Mouse (Mus musculus) brain, embryonic 18.5 days (tissue): ENCODE results near the gene Manbal.

Experiments
- DNase-seq: peaks from one replicate; pipeline ENCODE4 v3.0.0-alpha.2; 2012; ENCODE audit warnings: low read depth, low spot score

Gene Manbal

DNA sequence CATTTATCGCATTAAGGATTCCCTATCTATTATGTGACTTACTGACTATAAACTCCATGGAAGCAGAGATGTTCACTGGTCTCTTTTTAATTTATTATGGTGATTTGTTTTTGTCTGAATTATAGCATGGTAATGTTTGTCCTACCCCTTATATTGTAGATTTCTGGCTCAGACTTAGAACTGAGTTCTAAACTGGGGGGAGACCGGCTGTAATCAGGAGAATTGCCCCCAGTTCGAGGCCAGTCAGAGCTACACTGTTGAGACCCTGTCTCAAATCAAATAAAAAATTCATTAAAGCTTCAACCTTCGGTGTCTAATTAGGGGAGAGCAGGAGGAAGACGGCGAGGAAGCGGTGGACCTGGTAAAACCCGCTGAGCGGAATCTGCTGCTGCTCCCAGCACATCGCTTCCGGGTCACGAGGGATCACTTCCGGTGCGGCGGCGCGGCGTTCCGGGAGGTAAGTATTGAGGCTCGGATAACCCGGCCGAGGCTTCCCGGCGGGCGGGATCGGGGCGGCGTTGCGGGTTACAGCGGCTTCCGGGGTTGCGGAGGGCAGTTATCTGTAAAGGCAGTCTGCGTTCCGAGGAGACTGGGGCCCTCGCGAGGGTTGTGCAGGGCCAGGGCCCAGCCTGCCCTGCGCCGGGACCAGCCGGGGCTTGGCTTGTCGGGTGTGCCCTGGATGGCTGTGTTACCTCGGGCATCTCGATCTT is at the start of gene Manbal:
TSS of gene Manbal (plus strand) at position 411 of the 710 bp plus-strand sequence.
- DNase-seq: peak; percentile 72

DNA sequence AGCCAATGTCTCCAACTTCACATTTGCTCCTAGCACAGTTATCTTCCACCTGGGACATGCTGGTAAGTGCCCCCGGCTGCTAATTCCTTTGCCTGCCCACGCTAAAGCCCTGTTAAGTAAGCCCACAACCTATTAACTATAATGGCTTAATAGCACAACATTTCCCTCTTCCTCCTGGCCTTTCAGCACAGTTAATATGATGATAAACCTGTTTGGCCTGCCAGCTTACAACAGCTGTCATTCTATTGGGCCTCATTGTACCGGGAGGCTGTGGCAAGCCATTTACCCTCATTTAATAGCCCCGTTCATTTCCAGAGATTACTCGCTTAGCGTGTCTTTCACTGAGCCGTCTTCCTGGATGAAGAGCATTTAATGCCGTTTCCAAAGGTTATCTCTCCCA is 47.3 kb upstream of the Manbal start:
- no peak for DNase-seq

DNA sequence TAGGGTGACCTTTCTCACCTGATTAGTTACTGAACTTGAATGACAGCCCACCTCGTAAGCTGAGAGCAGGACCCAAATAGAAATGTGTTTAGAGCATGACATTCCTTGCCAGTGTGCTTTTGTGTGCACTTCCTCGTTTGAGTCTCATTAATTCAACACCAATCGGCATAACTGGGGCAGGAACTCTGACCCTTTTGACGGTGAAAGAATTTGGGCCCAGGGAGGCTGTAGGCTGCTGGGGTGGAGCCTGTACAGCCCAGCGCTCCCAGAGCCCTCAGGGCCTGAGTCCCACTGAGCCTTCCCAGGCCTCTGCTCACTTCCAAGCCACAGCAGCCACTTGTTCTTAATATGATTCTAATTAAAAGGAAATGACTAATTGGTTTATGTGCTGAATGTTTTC is 46.5 kb upstream of the Manbal start:
- DNase-seq: no peak

DNA sequence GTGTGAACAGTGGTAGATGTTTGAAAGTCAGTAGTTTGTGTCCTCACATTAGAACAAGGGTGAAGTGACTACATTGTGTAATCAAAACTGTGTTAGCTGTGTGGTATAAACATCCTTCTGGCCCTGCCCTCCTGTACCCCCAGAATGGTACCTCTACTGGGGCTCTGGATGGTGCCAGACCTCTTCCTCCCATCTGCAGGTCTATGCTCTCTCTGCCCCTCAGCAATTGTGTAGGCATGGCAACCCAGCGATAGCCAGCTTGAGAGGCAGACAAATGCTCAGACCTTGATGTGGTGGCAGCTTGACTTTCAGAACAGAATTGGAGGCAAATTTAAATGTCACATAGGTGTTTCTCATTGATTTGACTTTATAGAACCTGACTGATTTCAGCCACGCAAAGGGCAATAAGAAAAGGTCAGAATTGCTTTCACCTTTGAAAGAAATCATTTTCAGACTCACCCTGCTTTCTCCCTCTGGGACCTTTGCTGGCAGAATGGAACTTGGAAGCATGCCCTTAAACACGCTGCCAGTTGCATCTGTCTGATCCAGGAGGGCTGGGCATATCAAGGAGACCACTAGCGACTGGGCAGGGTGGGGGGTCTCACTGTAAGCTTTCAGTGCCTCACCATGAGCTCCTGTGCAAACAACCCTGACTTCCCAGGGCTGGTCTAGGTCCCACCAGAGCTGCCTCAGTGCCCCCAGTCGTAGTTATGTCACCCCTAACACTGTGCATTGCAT is 45.2 kb upstream of the Manbal start:
- no peak for DNase-seq

DNA sequence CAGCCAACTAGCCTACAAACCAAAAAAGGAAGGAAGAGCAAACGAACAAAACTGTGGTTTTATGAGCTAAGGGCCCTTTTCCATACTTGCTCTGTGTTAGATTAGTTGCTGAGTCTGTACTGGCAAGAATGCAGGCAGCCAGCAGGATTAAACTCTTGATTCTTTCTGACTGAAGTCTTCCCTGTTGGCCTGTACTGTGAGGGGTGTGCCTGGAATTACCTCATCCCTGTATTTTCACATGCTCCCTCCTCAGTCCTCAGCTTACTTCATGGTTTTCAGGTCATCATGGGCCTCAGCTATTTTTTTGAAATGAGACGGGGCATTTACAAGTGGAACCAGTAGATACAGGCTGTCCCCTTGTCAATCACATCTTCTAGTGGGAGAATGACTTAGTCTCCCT is 42.2 kb upstream of the Manbal start:
- no peak for DNase-seq

DNA sequence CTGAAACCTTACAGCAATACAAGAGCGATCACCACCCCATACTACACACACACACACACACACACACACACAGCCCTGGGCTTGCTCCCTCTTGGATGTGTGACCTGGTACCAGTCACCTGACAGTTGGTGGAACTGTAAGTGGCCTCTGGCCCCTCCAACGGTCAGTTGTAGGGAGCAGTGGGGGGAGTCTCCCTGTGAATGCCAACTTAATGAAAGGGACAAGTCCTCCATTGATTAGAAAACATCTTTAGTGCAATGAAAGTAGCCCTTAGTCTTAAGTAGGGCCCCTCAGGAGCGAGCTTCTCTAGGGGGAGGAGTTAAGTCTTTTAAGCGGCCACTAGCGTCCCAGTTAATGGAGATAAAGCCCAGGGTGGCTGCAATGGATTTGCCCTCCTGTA is 39.3 kb upstream of the Manbal start:
- DNase-seq: no peak

DNA sequence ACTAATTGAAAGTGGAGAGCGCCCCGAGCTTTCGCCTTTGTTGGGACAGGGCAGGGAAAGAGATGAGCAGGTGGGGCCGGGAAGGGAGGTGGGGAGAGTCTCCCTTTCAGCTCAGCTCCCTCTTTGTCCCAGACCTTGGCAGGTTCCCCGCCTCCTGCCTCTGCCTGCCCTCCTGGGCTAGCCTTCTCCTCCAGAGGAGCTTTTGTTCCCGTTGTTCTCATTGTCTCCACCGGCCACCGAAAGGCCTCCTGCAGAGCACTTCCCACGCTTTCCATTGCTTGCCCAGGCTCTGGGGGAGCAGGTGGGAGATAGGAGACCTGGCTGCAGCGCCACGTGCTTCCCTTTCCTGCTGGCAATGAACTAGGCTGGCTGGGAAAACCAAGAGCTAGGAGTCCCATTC is 38.8 kb upstream of the Manbal start:
- no peak for DNase-seq

DNA sequence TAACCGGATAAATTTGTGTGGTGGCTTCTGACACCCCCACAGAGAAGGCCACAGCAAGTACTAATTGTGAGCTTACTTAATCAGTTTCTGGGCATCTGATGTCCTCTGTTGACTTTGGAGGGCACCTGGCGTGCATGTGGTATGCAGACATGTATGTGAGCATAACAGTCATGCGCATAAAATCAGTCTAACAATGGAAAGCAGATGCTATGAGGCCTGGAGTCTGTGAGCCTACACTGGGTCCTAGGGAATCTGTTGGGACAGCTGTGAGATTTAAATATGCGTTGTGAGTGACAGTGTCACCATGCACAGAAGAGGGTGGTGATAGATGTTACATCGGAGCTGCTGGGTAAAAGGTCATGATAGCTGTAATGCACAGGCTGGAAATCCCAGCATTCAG is 35.3 kb upstream of the Manbal start:
- no peak for DNase-seq

DNA sequence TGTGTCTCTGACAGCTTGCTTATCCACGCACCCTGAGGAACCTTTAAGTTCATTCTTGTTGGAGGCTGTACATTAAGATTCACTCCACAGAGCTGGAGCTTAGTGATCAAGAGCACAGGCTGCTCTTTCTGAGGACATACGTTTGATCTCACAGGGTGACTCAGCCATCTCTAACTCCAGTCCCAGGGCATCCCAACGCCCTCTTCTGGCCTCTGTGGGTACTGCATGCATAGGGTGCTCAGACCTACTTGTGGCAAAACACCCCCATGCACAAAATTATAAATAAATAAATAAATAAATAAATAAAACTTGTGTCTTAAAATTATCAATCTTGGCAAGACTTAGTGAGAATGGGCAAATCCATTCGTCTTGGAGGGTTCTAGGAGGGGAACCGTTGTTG is 28.7 kb upstream of the Manbal start:
- no peak for DNase-seq

DNA sequence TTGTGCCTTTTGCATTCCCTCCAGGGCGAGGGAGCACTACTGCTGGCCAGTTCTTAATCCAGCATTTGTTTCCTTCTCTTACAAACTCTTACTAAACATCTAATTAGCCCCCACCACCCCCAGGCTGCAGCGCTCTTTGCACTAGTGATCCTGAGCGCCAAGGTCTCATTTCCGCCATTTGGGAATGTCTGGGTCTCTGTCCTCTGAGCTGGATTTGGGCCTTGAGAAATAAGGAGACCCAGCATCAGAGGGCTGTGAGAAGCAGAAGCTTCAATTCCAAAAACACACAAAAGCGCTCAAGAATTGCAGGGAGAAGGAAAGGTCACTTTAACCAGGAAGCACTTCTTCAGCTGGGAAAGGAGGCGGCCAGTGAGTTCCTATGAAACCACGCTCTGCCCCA is 27.9 kb upstream of the Manbal start:
- no peak for DNase-seq

DNA sequence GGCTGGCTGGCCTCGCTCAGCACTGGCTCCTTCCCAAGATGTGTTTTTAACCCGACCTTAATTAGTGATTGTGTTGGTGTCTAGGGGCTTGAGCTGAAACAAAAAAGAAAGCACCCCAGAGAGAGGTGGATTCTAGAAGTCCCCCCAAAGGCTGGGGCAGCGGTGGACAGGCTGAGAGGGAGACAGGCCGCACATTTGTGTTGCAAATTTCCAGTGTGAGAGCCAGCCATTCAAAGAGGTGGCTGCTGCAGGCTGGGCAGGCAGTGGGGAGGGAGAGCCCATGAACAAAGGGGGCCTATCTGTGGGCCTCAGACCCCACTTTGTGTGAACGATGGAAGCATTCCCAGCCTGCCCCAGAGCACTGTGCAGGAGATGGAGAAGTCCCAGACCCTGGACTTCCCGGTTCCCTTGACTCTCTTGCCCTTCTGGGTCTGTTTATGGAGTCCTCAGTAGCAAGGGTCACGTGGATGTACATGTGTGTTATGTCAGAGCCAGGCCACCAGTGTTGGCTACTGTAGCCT is 27.1 kb upstream of the Manbal start:
- DNase-seq: peak; percentile 70

DNA sequence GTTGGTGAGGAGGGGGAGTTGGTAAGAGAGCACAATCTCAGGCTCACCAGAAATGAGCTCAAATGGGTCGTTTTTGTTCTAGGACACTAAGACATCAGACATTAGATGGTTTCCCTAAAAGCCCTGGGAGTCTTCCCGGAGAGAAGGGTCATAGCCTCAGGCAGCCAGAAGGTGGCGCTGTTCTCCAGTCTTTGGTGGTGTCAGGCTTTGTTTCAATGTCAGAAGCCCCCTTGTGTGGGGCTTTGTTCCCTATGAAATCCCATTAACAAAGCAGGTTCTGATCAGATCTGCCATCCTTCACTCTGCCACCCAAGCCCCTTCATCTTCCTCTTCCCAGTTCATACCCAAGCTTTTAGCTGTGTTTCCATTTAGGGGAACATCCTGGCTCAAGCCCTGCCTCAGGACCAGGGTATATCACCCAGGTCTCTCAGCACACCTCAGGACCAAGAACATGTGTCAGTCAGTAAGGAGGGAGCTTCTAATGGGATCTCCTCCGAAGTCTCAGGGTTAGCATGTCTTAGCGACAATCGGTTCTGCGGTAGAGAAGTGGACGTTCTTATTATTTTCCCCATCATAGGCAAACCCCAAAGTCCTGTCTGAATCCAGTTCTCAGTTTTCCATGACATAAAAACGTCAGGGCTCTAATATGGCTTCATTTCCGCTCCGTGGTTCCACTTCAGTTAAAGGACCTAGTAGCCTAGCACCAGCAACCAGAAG is 25.7 kb upstream of the Manbal start:
- peak; percentile 82 for DNase-seq

DNA sequence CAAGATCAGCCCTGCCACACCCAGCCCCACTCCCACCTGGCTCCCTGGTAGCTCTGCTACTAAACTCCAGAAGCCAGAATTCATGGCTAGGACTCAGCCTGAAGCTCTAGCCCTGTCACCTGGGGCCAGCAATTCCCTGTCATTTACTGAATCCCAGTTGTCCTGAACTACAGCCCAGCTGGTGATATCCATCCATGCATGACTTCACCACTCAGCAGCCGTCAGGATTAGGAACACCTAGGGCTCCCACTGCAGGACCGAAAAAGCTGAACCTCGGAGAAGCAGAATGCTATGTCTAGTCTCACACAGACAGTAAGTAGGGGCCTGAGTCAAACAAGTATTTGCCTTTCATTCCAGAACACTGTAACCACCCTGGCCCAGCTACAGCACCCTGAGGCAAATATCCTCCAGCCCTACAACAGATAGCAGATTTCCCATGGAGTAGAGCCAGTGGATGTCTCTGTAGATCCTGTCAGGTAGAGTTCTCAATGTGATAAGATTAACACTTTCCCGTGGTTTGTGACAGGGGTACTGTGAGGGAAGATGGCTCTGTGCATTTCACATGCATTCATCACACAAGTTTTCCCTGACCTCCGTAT is 25.0 kb upstream of the Manbal start:
- no peak for DNase-seq

DNA sequence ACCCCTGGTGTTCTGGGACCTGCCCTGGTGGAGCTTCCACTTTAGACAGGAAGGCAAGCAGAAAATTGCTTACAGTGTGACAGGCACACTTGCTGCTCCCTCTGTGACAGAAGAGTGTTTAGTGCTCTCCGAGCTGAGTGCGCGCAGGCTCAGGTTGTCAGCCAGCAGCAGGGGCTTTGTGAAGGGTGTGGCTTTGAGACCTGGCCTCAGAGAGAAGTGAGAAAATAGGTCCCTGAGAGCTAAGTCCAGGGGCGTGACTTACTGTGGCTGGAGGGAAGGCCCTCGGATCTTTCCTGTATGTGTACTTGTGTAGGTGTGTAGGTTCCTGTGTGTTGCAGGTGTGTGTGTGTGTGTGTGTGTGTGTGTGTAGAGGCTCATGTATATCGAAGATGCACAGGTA is 24.1 kb upstream of the Manbal start:
- no peak for DNase-seq

DNA sequence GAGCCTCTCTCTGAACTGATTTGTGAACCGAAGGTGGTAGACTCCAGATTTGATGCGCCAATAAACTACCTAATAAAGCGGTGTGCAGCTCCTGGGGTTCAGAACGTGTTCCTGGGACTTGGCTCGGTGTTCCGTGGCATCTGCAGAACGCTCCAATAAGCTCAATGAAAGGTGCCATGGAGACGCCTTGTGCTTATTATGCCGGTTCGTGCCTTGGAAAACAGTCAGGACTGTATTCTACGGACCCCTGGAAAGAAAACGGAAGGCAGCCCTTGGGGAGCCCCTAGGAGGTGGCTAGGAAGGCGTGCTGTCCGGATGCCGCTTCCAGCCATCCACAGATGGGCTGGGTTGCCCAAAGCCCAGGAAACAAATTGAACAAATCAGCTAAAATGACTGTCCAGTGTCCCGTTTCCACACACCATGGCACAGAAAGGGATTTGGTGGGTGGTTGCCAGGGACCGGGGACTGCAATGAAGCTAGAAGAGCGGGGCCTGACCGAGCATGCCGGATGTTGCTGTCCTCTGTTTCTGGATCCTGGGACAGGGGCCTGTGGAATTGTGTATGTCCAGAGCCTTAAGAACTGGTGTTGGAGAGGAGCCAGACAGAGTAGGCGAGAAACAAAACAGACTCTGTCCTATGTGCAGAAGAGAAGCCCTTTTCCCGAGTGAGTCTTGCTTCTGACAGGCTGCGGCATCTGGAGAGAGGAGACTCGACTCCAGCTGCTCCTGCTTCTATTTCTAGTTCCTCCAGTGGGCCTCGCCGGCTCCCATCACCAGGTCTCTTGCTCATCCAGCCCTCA is 19.8 kb upstream of the Manbal start, which contains the start of gene Ghrh:
TSS of gene Ghrh (minus strand) at position 146 of the 799 bp plus-strand sequence.
- DNase-seq: no peak

DNA sequence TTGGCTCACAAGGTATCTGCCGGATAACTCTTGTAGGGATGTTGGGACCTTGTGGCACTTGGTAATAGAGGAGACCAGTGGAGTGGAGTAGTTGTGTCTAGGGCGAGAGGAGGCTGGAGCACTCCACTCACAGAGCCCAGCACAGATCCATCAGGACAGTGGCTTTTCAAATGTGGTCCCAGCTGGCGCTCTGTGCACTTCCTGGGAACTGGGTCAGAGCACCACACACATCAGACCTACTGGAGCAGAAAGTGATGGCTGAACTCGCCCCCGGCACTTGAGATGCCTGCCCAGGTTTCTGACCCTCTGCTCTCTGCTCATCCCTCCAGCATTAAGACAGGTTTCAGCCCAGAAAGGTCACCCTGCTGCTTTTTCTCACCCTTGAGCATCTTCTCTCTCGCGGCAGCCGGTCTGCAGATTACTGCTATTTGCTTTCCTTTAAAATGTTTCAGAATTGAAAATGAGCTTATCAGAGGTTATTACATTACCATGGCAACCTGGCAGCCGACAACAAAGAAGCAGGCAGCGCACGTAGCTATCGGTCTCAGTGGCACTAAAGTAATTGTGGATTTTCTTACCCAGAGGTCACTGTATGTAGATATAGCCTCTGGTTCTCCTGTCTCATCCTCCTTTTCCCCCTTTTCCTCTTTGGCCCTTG is 18.1 kb upstream of the Manbal start:
- no peak for DNase-seq

DNA sequence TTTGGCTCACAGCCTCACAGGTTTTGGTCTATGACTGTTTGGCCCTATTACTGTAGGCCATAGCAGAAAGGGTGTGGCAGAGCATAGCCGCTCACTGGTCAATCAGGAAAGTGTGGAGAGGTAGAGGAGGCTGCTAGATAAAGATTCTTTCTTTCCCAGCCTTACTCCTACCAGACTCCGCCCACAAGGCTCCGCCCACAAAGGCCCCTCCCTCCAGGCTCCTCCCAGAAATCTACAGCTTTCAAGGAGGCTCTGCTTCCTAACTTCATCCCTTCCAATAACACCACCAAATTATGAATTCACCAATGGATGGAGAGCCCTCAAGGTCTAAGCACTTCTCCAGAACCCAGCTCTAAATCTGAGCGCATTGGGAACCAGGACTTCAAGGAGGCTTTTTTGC is 14.2 kb upstream of the Manbal start:
- no peak for DNase-seq

DNA sequence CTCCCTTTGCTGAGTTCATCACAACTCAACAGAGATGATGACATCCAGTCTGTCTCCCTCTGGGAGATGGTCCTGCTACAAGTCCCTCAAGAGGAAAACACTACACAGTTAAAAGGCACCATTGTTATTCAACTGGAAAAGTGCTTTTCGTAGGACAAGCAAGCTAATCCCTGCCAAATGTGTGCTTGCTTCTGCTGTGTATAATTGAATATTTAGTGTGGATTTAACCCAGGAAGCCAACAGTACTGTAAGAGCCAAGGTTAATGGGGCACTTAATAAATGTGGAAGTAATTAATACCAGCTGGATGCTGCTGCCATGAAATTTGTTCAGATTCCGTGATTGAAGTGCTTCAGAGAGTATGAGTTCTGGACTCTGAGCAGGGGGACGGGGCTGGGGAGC is 13.3 kb upstream of the Manbal start:
- DNase-seq: no peak

DNA sequence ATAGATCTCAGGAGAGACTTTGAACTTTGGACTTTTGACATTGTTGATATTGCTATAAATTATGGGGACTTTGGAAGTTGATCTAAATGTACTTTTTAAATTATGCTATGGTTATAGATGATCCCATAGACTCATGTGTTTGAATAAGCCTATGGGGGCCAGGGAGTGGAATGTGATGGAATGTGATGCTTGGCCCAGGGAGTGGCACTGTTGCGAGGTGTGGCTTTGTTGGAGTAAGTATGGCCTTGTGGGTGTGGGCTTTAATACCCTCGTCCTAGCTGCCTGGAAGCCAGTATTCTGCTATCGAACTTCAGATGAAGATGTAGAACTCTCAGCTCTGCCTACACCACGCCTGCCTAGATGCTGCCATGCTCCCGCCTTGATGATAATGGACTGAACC is 7.4 kb upstream of the Manbal start:
- no peak for DNase-seq

DNA sequence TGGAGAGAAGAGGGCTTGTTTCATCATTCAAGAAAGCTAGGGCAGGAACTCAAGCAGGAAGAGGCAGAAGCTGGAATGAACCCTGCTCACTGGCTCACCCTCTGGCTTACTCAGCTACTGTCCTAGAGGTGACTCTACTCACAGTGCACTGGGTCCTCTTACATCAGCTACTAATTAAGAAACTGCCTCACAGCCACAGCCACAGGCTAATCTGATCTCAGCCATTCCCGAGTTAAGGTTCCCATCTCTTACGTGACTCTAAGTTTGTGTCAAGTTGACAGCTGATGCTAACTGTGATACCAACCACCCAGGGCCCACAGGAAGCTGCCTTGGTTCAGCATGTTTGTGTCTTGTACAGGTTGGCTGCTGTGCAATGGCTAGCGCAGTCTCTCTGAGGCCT is 4.4 kb upstream of the Manbal start:
- no peak for DNase-seq

DNA sequence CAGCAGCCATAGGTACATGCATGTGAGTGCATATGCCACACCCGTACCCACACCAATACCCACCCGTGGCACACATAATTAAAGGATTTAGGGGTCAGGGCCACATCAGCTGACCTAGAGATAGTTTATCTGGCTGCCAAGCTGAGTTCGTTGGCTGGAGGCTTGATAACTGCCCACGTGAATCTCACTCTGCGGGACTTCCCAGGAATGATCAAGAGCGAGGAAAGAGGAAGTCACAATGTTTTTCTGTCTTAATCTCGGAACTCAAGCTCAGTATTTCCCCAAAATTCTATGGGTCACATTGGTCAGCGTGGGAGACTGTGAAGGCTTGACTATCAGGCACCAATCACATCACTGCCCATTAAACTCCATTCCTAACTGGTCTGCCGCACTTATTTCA is 632 bp upstream of the Manbal start:
- DNase-seq: no peak
